Comparison of ENCODE assay signal across 14 mouse cellular contexts in genomic region chr4:142756332-142756731, GRCm38 (mm10).
DNase-seq lines count a peak whose midpoint lies in the region; ATAC-seq and TF ChIP-seq lines count a peak whose summit lies in the region.
"Had no signal": no experiment of that assay in that cellular context is flagged by ENCODE, and none has a peak within 500 bp of the region (broad histone marks: within the 10 kb centered on the region; RNA-seq: fewer than 3 reads in every experiment).

No protein-coding gene starts in this region.

- no peaks in the 10 kb centered on the region for H3K9me3 ChIP-seq in hindbrain, embryonic 16.5 days (ENCODE audit: control insufficient read depth, low read length)
- H3K9me3 ChIP-seq in kidney, embryonic 14.5 days (ENCODE audit: control insufficient read depth, low read length) = no peaks in the 10 kb centered on the region
- H3K9me3 ChIP-seq: liver, embryonic 15.5 days; neural tube, embryonic 12.5 days had no signal

- TF ChIP-seq POLR2A in lung, adult 2 months (IDR thresholded peaks at IDR 0.05; ENCODE audit: borderline replicate concordance, extremely low read depth, low read depth, low read length) = no peak

- peak; percentile 27 to 29 for DNase-seq in lung, adult 18-20 months
- DNase-seq in lung, adult 2 months = no peak
- peak; percentile 77 for DNase-seq in gastrocnemius, postnatal 25 days
- peak; percentile 12 to 31 for DNase-seq in layer of hippocampus, postnatal 10 days (ENCODE audit: low spot score in 2 of 2)
- DNase-seq in skeletal muscle tissue, adult 2 months (ENCODE audit: low read depth, low spot score) = peak; percentile 81
- DNase-seq in thymus, postnatal 0 days (ENCODE audit: low spot score) = no peak
- DNase-seq: cerebellum, postnatal 14 days had no signal

- no peak for ATAC-seq in hindbrain, embryonic 16.5 days
- ATAC-seq in kidney, embryonic 14.5 days (ENCODE audit: low FRiP score, low TSS enrichment) = no peak
- ATAC-seq: forebrain, embryonic 14.5 days had no signal

- TF ChIP-seq CTCF in lung, adult 2 months (IDR thresholded peaks at IDR 0.05; ENCODE audit: insufficient read depth, low read length) = no peak

- WGBS in lung, adult 2 months = 50% methylated on average over 6 of the region's 6 CpGs
- 45% methylated on average over 6 of the region's 6 CpGs for WGBS in hindbrain, embryonic 16.5 days
- 71% methylated on average over 6 of the region's 6 CpGs for WGBS in kidney, embryonic 14.5 days

- no peak overlapping the region for H3K4me3 ChIP-seq in lung, adult 2 months (replicated peaks; ENCODE audit: extremely low read depth, low read depth, low read length)
- no peak overlapping the region for H3K4me3 ChIP-seq in hindbrain, embryonic 16.5 days (ENCODE audit: low read length)
- H3K4me3 ChIP-seq in kidney, embryonic 14.5 days (ENCODE audit: low read length) = no peak overlapping the region
- H3K4me3 ChIP-seq: liver, embryonic 15.5 days; neural tube, embryonic 12.5 days had no signal

- H3K4me2 ChIP-seq in hindbrain, embryonic 16.5 days (ENCODE audit: low read length) = no peak overlapping the region
- no peak overlapping the region for H3K4me2 ChIP-seq in kidney, embryonic 14.5 days (replicated peaks; ENCODE audit: low read depth, low read length)
- H3K4me2 ChIP-seq: liver, embryonic 15.5 days; neural tube, embryonic 12.5 days had no signal

- no peak overlapping the region for H3K27ac ChIP-seq in hindbrain, embryonic 16.5 days (ENCODE audit: low read depth, low read length)
- H3K27ac ChIP-seq in kidney, embryonic 14.5 days (ENCODE audit: low read depth, low read length) = no peak overlapping the region
- H3K27ac ChIP-seq: kidney, postnatal 0 days; liver, embryonic 15.5 days; neural tube, embryonic 12.5 days had no signal

- no peaks in the 10 kb centered on the region; the same call in 1 of the 2 replicates for H3K27me3 ChIP-seq in hindbrain, embryonic 16.5 days (replicated peaks; ENCODE audit: control insufficient read depth, insufficient read depth, low read length)
- H3K27me3 ChIP-seq in kidney, embryonic 14.5 days (ENCODE audit: control insufficient read depth, insufficient read depth, low read length) = no peaks in the 10 kb centered on the region
- H3K27me3 ChIP-seq: CH12.LX; liver, embryonic 15.5 days had no signal

- no peak overlapping the region for H3K9ac ChIP-seq in hindbrain, embryonic 16.5 days (ENCODE audit: low read depth, low read length)
- no peak overlapping the region for H3K9ac ChIP-seq in kidney, embryonic 14.5 days (ENCODE audit: low read depth, low read length)
- H3K9ac ChIP-seq: liver, embryonic 15.5 days; neural tube, embryonic 12.5 days had no signal

- H3K4me1 ChIP-seq in lung, adult 2 months (ENCODE audit: control insufficient read depth, insufficient read depth, low read length) = no peaks in the 10 kb centered on the region
- H3K4me1 ChIP-seq in hindbrain, embryonic 16.5 days (ENCODE audit: control insufficient read depth, insufficient read depth, low read depth, low read length) = no peaks in the 10 kb centered on the region
- H3K4me1 ChIP-seq in kidney, embryonic 14.5 days (ENCODE audit: control insufficient read depth, insufficient read depth, low read length) = no peaks in the 10 kb centered on the region
- H3K4me1 ChIP-seq: liver, embryonic 15.5 days; neural tube, embryonic 12.5 days had no signal

- H3K36me3 ChIP-seq in hindbrain, embryonic 16.5 days (ENCODE audit: control insufficient read depth, insufficient read depth, low read length) = no peaks in the 10 kb centered on the region
- H3K36me3 ChIP-seq in kidney, embryonic 14.5 days (ENCODE audit: control insufficient read depth, insufficient read depth, low read length) = no peaks in the 10 kb centered on the region
- H3K36me3 ChIP-seq: liver, embryonic 15.5 days; neural tube, embryonic 12.5 days had no signal

Comparison
In these comparisons a context has a peak if more than half of its experiments do, and no peak if none do; other contexts are left out.
1. DNase-seq: peak in lung, adult 18-20 months (2 of 2), gastrocnemius, postnatal 25 days (single experiment), layer of hippocampus, postnatal 10 days (2 of 2) and skeletal muscle tissue, adult 2 months (single experiment); none in lung, adult 2 months (single experiment) and thymus, postnatal 0 days (single experiment).